ENCODE assay signal across 10 mouse cellular contexts in genomic region chr7:49635074-49635621, GRCm38 (mm10). TPM values are rescaled to one million over a fixed set of nuclear protein-coding genes. Genes with fewer than 3 reads are reported as not detected.
DNase-seq lines count a peak whose midpoint lies in the region; ATAC-seq and TF ChIP-seq lines count a peak whose summit lies in the region.
"Had no signal": no experiment of that assay in that cellular context is flagged by ENCODE, and none has a peak within 500 bp of the region (broad histone marks: within the 10 kb centered on the region; RNA-seq: fewer than 3 reads in every experiment).

No protein-coding gene starts in this region.

- H3K4me2 ChIP-seq in limb, embryonic 14.5 days (replicated peaks; ENCODE audit: low read depth, low read length, severe bottlenecking): no peak overlapping the region
- H3K4me2 ChIP-seq in stomach, postnatal 0 days (replicated peaks; ENCODE audit: low read depth): no peak overlapping the region

- no peak overlapping the region for H3K9ac ChIP-seq in limb, embryonic 14.5 days (ENCODE audit: low read depth, low read length, severe bottlenecking)
- H3K9ac ChIP-seq in stomach, postnatal 0 days (ENCODE audit: low read length): no peak overlapping the region

- H3K4me3 ChIP-seq in gastrocnemius, adult 2 months: peak overlapping the region; percentile 73
- peak overlapping the region; percentile 34; the same call in 1 of the 2 replicates for H3K4me3 ChIP-seq in limb, embryonic 14.5 days (replicated peaks; ENCODE audit: low read length)
- H3K4me3 ChIP-seq in stomach, postnatal 0 days (ENCODE audit: low read depth, low read length): peak overlapping the region; percentile 13; the same call in 1 of the 2 replicates

- no peaks in the 10 kb centered on the region for H3K9me3 ChIP-seq in limb, embryonic 14.5 days (ENCODE audit: control insufficient read depth, low read length)
- no peaks in the 10 kb centered on the region for H3K9me3 ChIP-seq in stomach, postnatal 0 days (ENCODE audit: control insufficient read depth, low read length)

- WGBS in limb, embryonic 14.5 days: under 1% methylated on average over 35 of the region's 35 CpGs
- 2% methylated on average over 35 of the region's 35 CpGs for WGBS in stomach, postnatal 0 days

- TF ChIP-seq POLR2A in limb, embryonic 14.5 days (IDR thresholded peaks at IDR 0.05; ENCODE audit: borderline replicate concordance, extremely low read depth, insufficient read depth, insufficient read length): no peak

- no peak for ATAC-seq in limb, embryonic 14.5 days (ENCODE audit: low FRiP score, low read depth)
- no peak for ATAC-seq in stomach, postnatal 0 days (ENCODE audit: low FRiP score, low TSS enrichment)

- TF ChIP-seq CTCF in gastrocnemius, adult 2 months (IDR thresholded peaks at IDR 0.05): no peak
- no peak for TF ChIP-seq CTCF in stomach, postnatal 0 days (IDR thresholded peaks at IDR 0.05; ENCODE audit: low read depth)

- no peak for TF ChIP-seq EP300 in stomach, postnatal 0 days (optimal IDR thresholded peaks at IDR 0.05)

- no peak for DNase-seq in gastrocnemius, adult 2 months
- no peak for DNase-seq in gastrocnemius, postnatal 25 days
- peak; percentile 21 for DNase-seq in thymus, postnatal 4 days
- DNase-seq in thymus, postnatal 14 days: no peak
- DNase-seq in limb, embryonic 14.5 days (ENCODE audit: low spot score): no peak
- no peak for DNase-seq in stomach, postnatal 0 days (ENCODE audit: low spot score)
- no peak for DNase-seq in frontal cortex, postnatal 36 days (ENCODE audit: low spot score in 2 of 2)
- no peak for DNase-seq in kidney, postnatal 25 days

- H3K36me3 ChIP-seq in limb, embryonic 14.5 days (ENCODE audit: control insufficient read depth, insufficient read depth, low read length): no peaks in the 10 kb centered on the region
- H3K36me3 ChIP-seq in stomach, postnatal 0 days (ENCODE audit: control insufficient read depth, insufficient read depth, low read length): no peaks in the 10 kb centered on the region

- H3K27me3 ChIP-seq in limb, embryonic 14.5 days (ENCODE audit: control insufficient read depth, insufficient read depth, low read length): peaks cover 96% of the 10 kb centered on the region
- H3K27me3 ChIP-seq in stomach, postnatal 0 days (ENCODE audit: control insufficient read depth, insufficient read depth, low read length): peaks cover 28% of the 10 kb centered on the region

- intact Hi-C loops in gastrocnemius, adult 2 months (cut with DNase I): no loop called here

- H3K4me1 ChIP-seq in limb, embryonic 14.5 days (ENCODE audit: control insufficient read depth, insufficient read depth, low read length): peaks cover 9% of the 10 kb centered on the region; the same call in 1 of the 2 replicates
- H3K4me1 ChIP-seq in stomach, postnatal 0 days (replicated peaks; ENCODE audit: control insufficient read depth, insufficient read depth): no peaks in the 10 kb centered on the region; the same call in 1 of the 2 replicates

- no peak overlapping the region for H3K27ac ChIP-seq in gastrocnemius, adult 2 months
- no peak overlapping the region for H3K27ac ChIP-seq in limb, embryonic 14.5 days (replicated peaks; ENCODE audit: low read depth, low read length)
- no peak overlapping the region for H3K27ac ChIP-seq in stomach, postnatal 0 days (replicated peaks)

RNA-seq across cellular contexts. Expression of gene Dbx1, which starts 1.5 kb away (rescaled TPM):
- total RNA-seq in gastrocnemius, adult 2 months (2021): not detected
- total RNA-seq in gastrocnemius, postnatal 25 days (2021): not detected
- polyA plus RNA-seq in limb, embryonic 14.5 days (2012; rRNA removed): 3.4 and 4.0 TPM in 2 replicates
- polyA plus RNA-seq in limb, embryonic 14.5 days (2014; fragmentation: Nextera tagmentation; extraction: Ambion mirVana): 2.2 and 4.3 TPM in 2 replicates
- polyA plus RNA-seq in stomach, postnatal 0 days (2015; fragmentation: Nextera tagmentation; extraction: Ambion mirVana): not detected in 2 replicates
- total RNA-seq: hematopoietic stem cell, adult 5-6 weeks had no signal
- polyA plus RNA-seq: C2C12 had no signal

Comparison
In these comparisons a context has a peak if more than half of its experiments do, and no peak if none do; other contexts are left out.
1. H3K4me3 ChIP-seq: peak in every context shown above with its lines; median percentile 73 in gastrocnemius, adult 2 months; 34 in limb, embryonic 14.5 days; 13 in stomach, postnatal 0 days.